Mouse (Mus musculus) NIH3T3 (cell line): ENCODE measurements around the gene Hipk2.

Source experiments
- DNase-seq: peaks from one replicate; pipeline ENCODE4 v3.0.0-alpha.2; 2012; ENCODE audit warnings: low read depth

Gene Hipk2

GRCm38 (mm10) chr6:38795096-38795816 is 80.7 kb downstream of the Hipk2 start:
- DNase-seq = no peak

- DNase-seq = peak; percentile 76
Measured at GRCm38 (mm10) chr6:38792966-38793365, 83.0 kb downstream of the Hipk2 start.

DNA sequence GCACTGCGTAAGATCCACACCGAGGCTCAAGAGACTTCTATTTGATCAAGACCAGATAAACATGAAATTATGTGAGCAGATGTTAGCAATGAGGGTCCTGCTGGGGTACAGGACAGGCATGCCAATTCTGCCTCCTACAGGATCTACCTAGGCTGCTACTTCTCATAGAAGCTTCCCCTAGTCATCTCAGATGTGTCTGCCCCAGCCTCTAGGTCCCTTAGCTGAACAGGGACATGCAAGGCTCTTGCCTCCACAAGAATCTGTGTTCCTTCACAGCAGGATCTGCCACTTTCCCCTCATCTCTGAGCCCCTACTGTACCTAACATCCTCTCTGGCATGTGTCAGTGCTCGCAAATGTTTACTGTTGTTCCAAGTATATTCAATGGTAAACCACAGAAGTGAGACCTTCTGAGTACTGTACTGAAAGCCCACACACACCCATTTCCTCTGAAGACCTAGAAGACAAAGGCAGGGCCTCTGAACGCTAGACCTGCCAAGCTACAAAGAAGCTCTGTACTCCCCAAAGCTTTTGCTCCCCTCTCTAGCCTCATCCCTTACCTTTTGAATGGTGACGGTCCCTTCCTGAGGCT is 86.6 kb downstream of the Hipk2 start:
- no peak for DNase-seq

- DNase-seq = peak; percentile 71
Measured at GRCm38 (mm10) chr6:38787811-38788509, 88.0 kb downstream of the Hipk2 start.

DNA sequence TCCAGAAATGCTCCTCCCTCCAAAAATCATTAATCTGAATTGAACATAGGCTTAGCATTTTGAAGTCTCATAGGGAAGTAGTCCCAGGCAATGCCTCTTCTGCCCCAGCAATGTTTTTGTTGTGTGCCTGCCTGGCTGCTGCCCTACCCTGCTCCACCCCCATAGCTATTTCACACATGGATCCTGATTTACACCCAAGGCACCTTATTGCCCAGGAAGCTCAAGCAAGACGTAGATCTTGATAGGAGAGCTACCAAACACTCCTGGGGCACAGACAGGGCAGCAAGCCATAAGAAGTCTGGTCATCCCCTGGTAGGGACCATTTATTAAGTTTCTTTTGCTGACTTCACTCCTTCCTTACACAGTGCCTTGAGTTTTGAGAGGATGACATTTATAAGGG is 88.8 kb downstream of the Hipk2 start:
- no peak for DNase-seq

DNA sequence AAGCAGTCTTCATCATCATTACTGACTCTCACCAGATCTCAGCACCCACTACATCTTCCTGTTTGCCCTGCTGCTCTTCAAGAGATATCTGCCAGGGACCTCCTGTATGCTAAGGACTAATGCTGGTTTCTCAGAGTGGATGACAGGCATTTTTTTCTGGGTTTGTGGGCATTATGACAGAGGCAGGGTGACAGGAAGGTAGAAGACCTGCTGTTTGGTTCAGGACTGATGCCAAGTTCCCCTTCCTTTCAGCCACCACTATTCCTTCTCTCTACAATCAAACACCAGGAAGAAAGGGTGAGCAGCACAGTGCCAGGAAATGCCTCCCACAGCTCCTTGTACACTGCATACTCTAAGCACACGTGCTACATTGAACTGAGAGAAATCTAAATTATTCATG is 90.2 kb downstream of the Hipk2 start:
- DNase-seq = no peak

- DNase-seq = no peak
Measured at GRCm38 (mm10) chr6:38779411-38779810, 96.6 kb downstream of the Hipk2 start.

- DNase-seq = no peak
Measured at GRCm38 (mm10) chr6:38778887-38779286, 97.1 kb downstream of the Hipk2 start.

DNA sequence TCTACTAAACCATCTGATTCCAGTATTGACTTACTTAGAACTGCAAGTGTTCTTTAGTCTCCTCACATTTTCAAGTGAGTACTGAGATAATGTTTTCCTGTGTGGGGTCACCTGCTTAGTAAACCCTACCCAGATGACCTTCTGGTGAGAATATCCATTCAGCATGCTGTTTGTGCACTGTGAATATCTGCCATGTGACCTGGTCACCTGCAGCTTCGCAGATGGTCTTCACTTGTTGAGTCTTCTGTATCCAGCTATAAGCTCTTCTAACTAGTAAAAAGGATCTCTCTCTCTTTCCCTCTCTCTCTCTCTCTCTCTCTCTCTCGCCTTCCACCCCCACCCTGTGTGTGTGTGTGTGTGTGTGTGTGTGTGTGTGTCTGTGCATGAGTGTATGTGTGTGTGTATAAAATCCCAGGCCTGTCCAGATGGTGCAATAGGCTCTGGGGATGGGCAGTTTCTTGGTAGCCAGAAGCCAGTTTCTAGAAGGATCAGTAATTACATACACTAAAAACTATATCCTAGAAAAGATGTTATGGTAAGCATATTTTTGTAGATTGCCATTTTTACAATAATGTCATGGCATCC is 99.9 kb downstream of the Hipk2 start:
- no peak for DNase-seq

DNA sequence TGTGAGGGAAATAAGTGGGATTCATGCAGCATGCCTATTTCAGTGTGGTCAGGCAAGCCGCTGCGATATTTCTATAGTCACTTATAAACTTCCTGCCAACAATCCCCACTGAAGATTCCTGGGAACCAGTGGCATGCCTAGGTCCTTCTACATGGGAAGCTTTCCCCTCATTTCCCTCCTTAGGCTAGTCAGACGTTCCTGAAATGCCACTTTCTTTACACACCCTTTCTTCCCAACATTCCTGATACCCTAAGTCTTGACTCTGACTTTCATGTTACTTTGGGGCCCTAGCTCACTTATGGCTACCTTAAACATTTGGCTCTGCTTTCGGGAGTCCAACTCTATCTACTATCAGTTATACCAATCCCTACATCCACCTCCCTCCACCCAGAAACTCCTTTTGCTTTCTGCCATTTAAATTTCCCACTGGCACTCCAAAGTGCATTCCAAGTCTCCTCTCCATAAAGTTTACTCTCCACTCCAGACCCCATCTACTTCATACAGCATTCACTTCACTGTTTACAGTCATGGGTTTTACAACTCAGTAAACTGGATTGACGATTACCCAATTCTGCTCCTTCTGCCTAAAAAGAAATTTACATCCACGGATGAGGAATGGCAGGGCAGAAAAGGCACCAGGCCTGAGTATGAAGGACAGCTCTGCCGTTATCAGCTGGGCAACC is 103.0 kb downstream of the Hipk2 start:
- no peak for DNase-seq

GRCm38 (mm10) chr6:38771061-38771667 is 104.8 kb downstream of the Hipk2 start:
- DNase-seq = peak; percentile 57

DNA sequence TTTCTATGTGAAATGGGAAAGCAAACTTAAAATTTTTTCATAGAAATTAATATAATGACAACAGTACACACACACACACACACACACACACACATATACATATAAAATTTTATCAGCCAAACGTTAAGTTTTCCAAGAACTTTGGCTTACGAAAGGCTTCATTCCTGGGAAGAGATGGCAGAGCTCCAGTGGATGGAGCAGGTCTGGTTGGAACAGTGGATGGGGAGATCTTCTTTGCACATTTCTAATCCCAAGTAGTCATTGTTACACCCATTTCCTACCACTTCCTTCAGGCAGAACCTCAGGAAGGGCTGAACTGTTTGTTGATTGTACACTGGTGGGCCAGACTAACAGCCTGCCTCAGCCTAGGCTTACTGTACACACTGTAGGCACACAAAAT is 106.3 kb downstream of the Hipk2 start:
- DNase-seq = peak; percentile 63

DNA sequence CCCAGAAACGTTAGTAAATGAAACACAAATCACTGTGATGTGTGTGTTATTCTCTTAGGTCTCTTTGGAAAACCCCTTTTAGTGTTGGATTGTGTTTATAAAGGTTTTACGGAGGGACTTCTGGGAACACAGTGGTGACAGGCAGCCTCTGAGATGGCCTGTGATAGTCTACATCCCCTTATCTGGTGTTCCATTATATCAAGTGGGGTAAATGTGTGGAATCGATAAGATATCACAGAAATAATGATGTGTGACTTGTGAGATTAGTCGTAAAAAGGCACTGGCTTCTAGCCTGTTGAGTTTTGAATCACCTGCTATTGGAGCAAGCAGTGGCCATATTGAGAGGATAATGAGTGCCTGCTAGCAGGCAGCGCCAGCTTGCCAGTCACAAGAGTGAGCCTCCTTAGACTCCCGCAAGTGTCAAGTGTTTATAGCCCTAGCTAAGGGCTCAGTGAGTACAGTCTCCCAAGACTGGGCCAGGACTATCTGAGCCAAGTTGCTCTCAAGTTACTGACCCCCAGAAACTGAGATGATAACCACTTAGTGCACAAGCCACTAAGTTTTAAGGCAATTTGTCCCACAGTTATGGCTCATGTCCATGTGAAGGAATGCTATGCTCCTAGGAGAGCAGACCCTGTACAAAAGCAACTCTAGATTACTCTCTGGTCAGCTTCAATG is 113.2 kb downstream of the Hipk2 start:
- DNase-seq = no peak

DNA sequence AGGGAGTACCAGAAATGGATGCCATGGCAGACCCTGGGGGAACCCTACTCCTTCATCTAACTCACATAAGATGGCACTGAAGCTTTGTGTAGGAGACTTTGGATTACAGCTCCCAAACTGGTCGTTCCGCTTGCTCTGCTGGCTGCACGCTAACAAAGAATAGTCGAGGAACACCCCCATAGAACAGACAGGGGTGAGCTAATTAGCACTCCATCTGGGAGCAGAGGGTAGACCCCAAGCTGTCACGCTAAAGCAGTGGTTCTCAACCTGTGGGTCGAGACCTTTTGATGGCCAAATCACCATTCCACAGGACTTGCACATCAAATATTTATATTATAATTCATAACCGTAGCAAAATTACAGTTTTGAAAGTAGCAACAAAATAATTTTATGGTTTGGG is 114.0 kb downstream of the Hipk2 start:
- DNase-seq = no peak

GRCm38 (mm10) chr6:38760911-38761706 is 114.9 kb downstream of the Hipk2 start:
- no peak for DNase-seq

- no peak for DNase-seq
Measured at GRCm38 (mm10) chr6:38759922-38760620, 115.9 kb downstream of the Hipk2 start.

- DNase-seq = no peak
Measured at GRCm38 (mm10) chr6:38759186-38759585, 116.8 kb downstream of the Hipk2 start.

- no peak for DNase-seq
Measured at GRCm38 (mm10) chr6:38757597-38757996, 118.4 kb downstream of the Hipk2 start.

DNA sequence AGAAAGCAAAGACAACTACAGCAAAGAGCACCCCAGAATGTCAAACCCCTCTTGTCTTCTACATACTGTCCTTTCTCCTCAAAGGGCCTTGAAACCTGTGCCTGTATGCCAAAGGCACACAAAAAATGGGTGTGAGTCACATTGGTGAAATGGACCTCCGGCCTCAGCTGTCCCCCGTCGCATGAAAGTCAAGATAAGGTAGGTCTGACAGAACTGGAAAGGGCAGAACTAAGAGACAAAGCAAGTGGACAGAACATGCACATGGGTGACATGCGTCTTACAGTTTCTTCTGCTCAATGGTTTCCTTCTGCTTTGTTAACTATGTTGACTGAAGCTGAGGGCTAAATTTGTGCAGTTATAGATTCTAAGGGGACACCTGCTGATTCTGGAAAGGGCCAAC is 119.0 kb downstream of the Hipk2 start:
- no peak for DNase-seq

- no peak for DNase-seq
Measured at GRCm38 (mm10) chr6:38755961-38756360, 120.0 kb downstream of the Hipk2 start.
